Mouse (Mus musculus): ENCODE results near the gene Pcyt2.
"Not testable (repeated sequence)": the region's sequence is repeated elsewhere in the genome, so short reads cannot be mapped to it uniquely, and the experiment has no call there.

Pcyt2 gene

DNA sequence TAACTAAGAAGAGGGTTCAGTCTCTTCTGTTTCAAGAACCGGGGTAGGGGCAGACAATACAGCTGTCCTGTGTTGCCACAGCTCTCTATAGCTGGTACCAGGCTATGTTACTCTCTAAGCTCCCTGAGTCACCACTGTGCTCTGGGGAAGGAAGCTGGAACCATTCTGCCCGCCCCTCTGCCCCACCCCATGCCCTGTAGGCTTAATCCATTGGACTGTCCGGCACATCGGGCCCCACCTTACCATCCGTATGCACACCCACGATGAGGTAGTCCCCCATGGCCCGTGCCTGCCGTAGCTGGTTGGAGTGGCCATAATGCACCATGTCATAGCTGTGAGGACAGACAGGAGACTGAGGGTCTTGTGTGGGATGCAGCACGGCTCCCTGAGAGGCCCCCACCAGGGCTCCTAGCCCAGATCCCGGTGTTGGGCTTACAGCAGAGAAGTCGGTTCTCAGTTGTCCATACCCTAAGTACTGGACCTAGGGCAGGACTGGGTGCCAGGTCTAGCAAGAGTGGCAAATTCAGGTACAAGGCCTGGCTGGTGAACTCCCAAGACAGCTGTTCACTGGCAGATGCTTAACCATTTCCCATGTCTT is 2.0 kb downstream of the Pcyt2 start:
- no peak for DNase-seq (ENCODE audit: low read depth, low spot score)

DNA sequence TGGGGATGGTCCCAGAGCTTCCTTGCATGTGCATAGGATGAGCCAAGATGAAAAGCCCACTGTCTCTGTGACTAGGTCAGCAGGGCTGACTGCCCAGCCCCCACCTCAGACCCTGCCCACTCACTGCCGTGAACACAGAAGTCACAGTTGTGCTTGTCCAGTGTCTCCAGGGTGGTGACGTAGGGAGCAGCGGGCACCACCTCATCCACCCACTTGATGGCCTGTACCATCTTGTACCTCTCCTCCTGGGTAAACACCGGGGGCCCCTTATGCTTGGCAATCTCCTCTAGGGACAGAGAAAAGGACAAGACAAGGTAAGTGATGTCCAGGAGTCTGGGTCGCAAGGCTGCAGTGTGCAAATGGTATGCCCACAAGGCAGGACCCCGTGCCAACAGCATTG is 2.6 kb downstream of the Pcyt2 start:
- DNase-seq (ENCODE audit: low read depth, low spot score), result no peak

GRCm38 (mm10) chr11:120613976-120614375 is 3.8 kb downstream of the Pcyt2 start:
- DNase-seq (ENCODE audit: low read depth, low spot score), result no peak

DNA sequence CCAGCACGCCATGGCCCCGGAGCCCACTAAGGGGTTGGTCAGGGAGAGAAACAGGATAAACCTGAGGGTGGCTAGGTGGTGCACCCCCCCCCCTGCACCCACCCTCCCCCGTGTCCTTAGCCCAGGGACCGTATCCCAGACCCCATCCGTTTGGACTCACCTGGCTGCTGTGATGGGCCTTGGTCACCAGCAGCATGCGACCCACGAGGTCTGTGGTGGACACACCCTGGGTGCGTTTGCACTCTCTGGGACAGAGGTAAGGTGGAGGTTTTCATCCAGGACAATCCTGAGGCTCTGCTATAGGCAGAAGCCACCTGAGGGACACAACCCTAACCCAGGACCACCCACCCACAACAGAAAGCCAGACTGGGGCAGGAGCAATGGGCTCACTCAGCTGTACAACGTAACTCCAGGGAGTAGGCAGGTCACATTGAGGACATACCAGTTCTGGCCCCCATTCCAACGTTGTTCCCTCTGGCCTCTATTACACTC is 4.2 kb downstream of the Pcyt2 start:
- DNase-seq (ENCODE audit: low read depth, low spot score), result no peak

DNA sequence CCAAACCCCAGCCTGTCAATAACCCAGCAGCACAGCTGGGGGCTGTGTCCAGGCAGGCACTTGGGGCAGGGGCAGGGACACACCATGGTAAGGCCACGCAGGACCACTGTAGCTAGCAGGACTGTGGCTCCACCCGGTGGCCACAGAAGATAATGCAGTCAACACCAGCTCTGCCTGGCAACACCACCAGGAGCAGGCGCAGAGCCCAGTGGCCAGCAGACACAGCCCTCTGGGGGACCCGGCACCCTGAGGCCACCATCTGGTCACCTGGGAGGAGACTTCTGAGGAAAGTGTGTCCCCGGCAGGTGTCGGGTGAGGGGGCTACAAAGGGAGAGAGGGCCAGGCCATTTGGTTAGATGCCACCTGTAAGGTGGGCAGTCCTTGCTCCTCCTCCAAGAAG is 5.0 kb downstream of the Pcyt2 start:
- no peak for DNase-seq (ENCODE audit: low read depth, low spot score)

GRCm38 (mm10) chr11:120610477-120611046 is 7.2 kb downstream of the Pcyt2 start:
- no peak for DNase-seq (ENCODE audit: low read depth, low spot score)

- no peak for DNase-seq (ENCODE audit: low read depth, low spot score)
Observed at GRCm38 (mm10) chr11:120609250-120609649, 8.5 kb downstream of the Pcyt2 start.

DNA sequence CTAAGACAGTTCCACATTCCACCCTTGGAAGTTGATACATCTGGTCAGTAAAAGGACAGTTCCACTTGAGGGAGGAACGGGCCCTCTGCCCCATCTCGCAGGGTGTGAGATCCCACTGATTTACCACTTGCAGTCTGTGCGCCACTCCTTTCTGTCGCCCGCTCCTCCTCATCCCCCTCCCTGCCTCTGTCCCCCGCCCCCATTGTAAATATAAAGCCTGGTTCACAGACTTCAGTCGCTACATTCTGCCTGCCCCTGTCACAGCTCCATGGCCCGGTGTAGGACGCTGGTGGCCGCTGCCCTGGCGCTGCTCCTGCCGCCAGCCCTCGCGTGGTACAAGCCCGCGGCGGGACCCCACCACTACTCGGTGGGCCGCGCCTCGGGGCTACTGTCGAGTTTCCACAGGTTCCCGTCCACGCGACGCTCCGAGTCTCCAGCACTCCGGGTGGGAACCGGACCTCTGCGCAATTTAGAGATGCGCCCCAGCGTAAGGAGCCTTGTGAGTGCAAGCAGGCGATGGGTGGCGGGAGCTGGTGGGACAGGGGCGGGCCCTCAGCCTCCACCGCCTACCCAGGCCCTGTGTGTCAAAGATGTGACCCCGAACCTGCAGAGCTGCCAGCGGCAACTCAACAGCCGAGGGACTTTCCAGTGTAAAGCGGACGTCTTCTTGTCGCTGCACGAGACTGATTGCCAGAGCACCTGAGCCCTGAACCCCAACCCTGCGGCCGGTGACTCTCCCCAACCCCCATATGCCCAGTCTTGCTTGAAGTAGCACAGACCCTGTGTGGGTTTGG is 9.3 kb downstream of the Pcyt2 start, which contains the start of gene Npb:
Gene Npb, plus strand, starts transcription at position 237 of the 794 bp plus-strand sequence.
- DNase-seq (ENCODE audit: low read depth, low spot score), result no peak

DNA sequence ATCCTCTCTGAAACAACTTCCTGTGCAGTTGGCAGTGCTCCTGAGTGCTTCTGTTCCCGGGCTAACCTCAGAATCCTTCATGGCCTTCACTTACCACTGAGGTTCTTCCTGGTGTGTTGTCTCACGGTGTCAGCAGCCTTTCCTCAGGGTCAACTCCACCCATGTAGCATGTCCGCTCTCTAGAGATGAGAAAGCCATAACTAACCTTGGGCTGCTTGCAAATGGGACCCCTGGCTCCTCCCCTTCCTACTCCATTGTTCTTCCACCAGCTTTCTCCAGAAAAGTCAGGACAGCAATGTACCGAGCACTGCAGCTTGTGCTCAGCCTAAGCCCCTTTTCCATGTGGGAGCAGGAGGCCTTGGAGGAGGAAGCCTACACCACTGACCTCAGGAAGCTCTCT is 11.0 kb downstream of the Pcyt2 start:
- DNase-seq (ENCODE audit: low read depth, low spot score), result no peak

- no peak for DNase-seq (ENCODE audit: low read depth, low spot score)
Observed at GRCm38 (mm10) chr11:120605667-120606066, 12.1 kb downstream of the Pcyt2 start.

GRCm38 (mm10) chr11:120603545-120603944 is 14.2 kb downstream of the Pcyt2 start:
- DNase-seq (ENCODE audit: low read depth, low spot score), result no peak

- DNase-seq (ENCODE audit: low read depth, low spot score), result no peak
Observed at GRCm38 (mm10) chr11:120600716-120601115, 17.0 kb downstream of the Pcyt2 start.

GRCm38 (mm10) chr11:120598990-120599549 is 18.7 kb downstream of the Pcyt2 start:
- DNase-seq (ENCODE audit: low read depth, low spot score), result no peak

DNA sequence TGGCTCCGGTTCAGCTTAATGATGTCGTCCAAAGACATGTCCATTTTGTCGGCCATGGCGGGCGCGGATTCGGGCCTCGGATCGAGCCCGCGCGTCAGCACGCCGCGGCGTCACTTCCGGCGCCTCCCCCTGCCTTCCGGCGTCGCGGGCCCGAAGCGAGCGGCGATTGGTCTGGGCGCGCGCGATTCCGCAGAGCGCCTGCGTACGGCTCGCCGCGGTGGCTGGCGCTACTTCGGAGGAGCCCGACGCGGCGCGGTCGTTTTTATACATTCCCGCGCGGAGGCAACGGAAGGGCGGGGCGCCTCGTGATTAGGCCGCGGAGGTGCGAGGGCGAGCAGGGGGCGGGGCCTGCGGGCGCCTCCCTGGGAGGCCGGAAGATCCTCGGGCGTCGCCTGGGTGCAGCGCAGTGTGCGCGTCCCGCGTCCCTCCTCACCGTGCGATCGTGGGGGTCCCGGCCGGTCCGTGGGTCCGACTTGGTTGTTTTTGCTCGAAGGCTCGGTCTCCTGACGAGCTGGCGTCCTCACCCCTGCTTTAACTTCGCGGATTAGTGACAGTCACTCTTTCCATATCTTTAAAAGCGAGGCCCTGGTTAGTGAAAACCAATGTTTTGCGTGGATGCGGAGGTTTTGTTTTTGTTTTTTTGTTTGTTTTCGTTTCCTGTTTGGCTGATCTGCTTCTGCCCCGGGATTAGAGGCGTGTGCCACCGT is 19.3 kb downstream of the Pcyt2 start, which contains the start of the genes Alyref and Anapc11:
Gene Alyref, minus strand, starts transcription at position 83 of the 707 bp plus-strand sequence.
Gene Anapc11, plus strand, starts transcription at position 139 of the 707 bp plus-strand sequence.
- peak; percentile 91 for DNase-seq (ENCODE audit: low read depth, low spot score)

DNA sequence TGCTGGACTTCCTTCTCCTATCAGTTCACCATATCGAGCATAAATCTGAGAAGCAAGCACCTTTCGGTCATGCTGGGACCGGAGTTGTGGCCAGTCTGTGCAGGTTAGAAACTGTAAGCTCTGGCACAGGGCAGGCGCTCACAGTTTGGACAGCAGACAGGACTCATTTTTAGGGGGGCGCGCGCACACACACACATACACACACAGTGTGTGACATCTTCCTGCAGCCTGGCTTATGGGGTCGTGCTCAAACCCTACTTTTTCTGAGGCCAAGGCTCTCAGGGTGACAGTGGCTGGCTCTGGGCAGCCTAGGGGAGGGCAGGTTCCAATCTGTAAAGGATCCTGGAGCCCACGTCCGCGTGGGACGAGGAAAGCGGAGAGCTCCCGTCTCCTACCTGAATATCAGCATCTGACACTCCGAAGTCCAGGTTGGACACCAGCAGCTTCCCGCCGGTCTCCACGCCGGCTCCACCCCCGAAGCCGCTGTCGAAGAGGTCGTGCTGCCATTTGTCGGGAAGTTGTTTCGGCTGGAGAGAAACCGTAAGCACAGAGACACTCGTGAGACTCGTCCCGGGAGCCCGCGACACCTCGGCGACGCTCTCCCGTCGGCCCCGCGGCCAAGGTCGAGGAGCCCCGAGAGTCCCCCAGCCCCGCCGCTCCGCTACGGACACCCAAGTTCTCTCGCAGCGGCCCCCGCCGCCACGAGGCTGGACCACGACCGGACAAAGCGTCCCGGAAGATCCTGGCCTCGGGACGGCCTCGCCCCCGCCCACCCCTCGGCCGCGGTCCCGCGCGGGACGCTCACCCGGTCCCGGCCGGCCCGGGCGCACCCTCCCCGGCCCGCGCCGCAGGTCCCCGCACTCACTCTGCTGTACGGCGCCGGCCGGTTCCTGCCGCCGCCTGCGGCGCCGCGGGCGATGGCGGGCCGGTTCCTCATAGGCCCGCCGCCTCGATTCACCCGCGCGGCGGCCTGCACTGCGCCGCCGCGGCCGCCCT is 20.2 kb downstream of the Pcyt2 start:
- no peak for DNase-seq (ENCODE audit: low read depth, low spot score)

DNA sequence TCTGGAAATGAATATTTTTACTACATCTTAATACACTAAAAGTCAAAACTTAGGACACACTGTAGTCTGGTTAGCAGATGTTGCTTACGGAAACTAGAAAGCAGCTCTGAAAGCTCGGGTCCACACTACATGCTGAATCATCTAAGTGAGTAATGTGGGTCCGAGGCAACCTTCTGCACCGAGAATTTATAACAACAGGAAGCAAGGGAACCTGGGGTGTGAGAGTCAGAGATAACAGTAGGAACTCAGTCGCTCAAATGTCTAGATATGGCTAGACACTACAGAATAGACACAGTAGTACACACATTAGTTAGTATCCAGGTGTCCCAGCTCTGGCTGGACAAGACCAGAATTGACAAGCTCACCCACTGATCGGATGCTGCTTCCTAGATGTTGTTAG is 29.2 kb downstream of the Pcyt2 start:
- DNase-seq (ENCODE audit: low read depth, low spot score), result no peak

GRCm38 (mm10) chr11:120583937-120584336 is 33.8 kb downstream of the Pcyt2 start:
- no peak for DNase-seq (ENCODE audit: low read depth, low spot score)

- DNase-seq (ENCODE audit: low read depth, low spot score), result not testable (repeated sequence)
Observed at GRCm38 (mm10) chr11:120582982-120583293, 34.8 kb downstream of the Pcyt2 start.

- no peak for DNase-seq (ENCODE audit: low read depth, low spot score)
Observed at GRCm38 (mm10) chr11:120582268-120582981, 35.3 kb downstream of the Pcyt2 start.

Data from telencephalon, adult 2 months (tissue).